Mouse (Mus musculus) ovary, adult 18-20 months (tissue): Measurements from ENCODE around the gene Mdh2.

ENCODE experiments used
- DNase-seq: peaks from one replicate; pipeline ENCODE4 v3.0.0; 2022; ENCODE audit warnings: low spot score, mixed read lengths

Gene Mdh2

DNA sequence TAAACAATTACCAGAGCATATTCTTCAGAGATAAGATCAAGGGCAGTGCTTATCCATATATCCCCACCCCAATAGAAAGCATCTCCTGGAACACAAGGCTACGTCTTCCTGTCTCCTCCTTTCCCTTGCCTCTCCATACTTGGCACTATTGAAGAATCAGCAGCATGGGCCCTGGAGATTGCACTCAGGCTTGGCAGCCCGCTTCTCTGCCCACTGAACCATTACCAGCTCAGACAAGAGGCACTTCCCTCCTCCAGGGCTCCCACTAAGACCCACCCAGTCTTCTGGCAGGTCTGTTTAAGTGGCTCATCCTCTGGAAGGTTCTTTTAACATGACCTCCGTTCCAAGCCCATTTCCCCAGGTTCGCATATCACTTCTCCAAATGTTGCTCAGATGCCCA lies 1.7 kb upstream of the Mdh2 start:
- DNase-seq: no peak

DNA sequence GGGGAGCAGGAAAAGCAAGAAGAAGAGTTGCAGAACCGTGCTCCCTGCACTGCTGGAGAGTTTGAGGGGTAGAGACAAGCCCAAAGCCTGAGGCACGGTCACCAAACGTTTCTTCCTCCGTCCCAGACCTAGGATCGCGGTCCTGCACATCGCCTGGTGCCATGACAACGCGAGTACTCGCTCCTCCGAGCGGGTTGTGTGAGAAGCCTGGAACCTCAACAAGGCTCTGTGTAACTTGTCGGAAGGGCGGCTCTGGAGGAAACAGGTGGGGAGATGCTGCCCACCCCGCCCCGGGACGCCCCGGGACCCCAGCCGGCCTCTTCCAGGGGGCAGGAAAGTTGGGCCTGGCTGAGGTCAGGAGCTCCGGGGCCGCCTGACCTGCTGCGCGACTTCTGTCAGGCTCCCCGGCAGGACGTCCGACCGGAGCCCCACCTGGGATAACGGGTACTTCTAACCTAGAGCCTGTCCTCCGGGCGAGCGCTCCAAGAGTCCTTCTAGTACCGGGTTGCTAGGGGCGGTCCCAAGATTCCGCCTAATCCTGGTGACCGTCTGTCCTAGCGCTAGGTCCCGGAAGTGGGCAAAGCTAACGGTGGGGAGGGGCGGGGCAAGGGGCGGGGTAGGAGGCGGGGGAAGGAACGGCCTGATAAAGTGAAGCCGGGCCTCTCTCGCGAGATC lies 347 bp upstream of the Mdh2 start, which contains the start of gene Styxl1:
Gene Styxl1 (minus strand): TSS at position 590 of the 675 bp plus-strand sequence.
- no peak for DNase-seq

DNA sequence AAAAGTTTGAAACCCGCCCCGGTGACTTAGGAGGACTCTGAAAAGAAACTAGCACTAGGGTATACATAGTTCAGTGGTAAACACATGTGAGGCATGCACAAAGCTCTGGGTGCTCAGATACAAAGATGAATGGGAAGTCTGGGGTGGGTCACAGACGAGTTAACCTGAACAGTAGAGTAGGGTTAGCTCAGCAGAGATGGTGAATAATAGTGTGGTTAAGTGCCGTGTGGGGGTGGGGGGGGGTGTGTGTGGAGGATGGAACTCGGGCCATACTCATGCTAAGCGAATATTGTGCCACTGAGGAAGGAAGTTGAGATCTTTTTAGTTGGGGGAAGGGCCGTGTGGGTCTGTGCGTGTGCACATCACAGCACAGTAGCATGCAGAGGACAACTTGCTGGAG lies 2.1 kb downstream of the Mdh2 start:
- DNase-seq: no peak

DNA sequence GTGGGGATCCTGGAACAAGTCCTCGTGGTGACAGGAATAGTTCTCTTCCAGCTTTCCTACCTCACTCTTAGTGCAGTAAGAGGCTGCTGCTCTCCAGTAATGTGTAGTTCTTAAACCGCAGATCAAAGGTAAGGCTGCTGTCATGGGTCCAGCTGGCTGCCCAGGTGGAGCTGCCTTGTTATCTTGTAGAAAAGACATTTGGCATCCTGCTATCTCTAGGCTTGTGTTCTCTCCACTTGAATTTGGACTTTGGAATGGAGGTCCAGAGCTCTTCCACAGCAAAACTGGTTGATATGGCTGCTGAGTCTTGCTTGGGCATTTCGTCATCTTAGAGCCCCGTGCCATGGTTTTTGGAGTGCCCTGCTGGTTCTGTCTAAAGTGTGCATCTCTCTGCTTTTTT lies 4.6 kb downstream of the Mdh2 start:
- DNase-seq: no peak

DNA sequence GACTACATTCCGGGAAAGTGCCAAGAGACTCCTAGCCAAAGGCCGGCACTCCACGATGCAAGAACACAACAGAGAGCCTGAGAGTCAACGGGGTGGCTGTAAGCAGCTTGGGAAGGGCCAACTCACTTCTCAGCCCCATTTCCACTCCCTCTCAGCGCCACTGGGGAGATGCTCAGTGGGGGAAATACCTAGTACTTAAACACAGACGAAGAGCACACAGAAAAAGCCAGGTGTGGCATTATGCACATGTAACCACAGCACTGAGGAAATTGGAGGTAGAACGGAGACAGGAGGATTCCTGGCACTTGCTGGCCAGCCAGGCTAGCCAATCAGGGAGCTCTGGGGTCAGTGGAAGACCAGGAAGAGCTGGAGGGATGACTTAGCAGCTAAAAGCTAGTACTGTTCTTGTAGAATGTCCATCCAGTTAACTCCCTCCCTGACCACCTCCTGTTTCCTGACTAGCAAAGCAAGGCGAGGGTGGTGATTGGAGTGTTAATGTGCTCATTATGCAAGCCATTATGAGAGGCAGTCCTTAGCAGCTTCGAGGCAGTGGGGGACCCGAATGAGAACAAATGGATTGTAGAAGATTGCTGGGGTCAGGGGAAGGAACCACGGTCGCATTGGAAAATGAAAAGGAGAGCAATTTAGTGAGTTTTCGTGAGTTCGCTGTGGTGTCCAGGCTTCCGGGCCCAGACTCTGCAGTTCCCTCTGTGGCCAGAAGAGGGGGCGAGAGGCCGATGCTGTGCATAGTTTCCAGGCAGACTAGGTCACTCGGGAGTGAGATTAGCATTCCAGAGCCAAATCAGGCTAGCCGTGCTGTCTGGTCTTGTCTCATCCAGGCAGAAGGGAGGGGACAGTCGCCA lies 15.9 kb downstream of the Mdh2 start:
- peak; percentile 56 for DNase-seq

DNA sequence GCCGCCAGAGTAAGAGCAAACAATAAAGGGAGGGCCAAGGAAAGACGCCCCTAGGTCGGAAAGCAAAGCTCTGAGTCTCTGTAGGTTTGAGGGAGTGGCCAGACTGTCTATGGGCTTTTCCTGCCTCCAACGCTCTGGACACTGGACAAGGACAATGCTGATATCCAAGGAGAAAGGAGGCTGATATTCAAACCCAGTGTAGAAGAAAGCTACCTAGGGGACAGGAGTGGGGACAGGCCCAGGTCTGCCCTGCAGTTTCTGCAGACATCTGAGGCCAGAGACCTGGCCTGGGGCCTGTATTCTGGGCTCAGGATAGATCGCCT lies 16.5 kb downstream of the Mdh2 start:
- no peak for DNase-seq

DNA sequence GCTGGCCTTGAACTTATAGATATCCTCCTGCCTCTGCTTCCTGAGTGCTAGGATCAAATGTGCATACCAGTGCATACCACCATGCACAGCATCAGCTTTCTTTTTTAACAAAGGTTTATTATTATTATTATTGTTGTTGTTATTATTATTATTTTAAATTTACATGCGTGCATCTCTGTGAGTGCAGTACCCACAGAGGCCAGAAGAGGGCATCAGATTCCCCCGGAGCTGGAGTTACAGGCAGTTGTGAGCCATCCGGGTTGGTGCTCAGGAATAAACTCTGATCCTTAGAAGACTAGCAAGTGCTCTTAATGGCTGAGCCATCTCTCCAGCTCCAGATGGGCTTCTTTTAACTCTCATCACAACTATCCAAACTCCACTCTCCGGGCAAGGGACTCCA lies 21.5 kb downstream of the Mdh2 start:
- no peak for DNase-seq

DNA sequence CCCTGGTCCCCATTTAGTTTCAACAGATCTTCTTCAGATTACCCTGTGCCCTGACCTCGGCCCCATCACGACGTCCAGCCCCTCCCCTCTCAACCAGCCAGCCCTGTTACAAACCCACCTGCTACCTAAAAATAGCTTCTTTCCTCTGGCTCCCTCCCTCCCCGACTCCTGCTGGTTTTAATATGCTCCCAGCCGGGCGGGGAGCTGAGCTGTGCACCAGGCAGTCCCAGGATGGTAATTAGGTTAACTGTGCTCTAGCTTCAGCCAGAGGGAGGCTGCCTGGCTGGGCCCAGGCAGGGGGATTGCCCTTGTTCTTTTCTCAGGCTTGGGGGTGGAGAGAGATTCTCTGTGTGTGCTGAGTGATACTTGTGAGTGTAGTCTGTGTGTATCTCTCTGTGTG lies 22.6 kb downstream of the Mdh2 start:
- DNase-seq: no peak

DNA sequence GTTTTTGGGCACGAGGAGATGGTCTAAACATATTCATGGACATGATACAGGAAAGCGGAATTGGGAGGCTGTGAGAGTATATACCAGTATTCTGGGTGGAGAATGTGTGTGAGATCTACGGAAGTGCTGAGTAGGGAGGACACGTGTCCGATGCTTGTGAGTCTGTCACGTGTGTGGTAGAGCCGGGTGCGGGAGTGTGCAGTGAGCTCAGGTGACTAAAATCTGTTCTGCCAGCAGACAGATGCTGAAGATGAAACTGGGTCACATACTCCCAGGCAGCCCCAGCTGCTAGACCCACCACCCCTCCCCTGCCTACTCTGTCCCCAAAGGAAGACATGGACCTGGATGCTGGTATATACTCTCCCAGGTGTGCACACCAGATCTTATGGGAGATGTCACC lies 24.4 kb downstream of the Mdh2 start:
- no peak for DNase-seq

DNA sequence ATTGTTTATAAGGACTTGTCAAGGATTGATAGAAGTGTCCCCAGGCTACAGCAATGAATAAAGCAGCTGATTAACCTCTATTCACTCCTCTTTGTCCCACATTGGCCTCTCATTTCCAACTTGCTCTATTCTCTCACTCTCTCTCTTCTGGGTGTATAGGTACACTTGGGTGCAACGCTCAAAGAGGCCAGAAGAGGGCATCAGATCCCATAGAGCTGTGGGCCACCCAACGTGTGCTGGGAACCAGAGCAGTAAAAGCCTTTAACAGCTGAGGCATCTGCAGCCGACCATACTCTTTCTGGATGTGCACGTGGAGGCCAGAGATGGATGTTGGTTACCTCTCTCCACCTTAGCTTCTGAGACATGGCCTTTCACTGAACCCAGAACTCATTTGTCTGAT lies 24.9 kb downstream of the Mdh2 start:
- DNase-seq: no peak

DNA sequence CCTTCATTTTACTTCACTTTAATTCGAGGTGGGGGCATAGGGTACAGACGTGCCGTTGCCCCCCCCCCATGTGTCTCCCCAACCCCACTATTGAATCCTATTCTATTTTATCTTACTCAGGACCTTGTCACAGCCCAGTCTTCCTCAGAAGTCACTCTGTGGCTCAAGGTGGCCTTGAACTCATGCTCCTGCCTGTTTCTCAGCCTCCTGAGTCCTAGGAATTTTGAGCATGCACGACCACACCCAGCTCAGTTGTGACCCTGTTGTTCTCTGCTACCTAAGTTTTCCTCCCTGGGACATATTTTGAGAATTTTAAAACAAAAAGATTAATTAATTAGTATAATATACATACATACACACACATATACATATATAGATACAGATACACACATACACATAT lies 25.4 kb downstream of the Mdh2 start:
- no peak for DNase-seq

DNA sequence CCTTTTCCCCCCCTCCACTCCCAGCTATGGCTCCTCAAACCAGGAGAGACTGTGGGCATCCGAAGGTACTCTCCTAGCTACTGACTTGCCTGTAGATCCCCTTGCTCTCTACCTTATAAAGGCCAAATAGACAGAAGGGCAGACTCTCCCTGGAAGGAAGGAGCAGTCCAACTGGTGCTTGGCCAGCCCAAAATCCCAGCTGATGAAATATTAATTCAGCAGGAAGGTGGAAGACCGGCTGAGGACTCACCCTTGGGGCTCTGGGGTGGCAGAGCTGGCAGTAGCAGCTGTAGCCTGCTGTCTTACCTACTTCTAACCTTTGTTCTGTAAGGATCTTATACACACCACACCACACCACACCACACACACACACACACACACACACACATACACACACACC lies 26.5 kb downstream of the Mdh2 start:
- DNase-seq: no peak

DNA sequence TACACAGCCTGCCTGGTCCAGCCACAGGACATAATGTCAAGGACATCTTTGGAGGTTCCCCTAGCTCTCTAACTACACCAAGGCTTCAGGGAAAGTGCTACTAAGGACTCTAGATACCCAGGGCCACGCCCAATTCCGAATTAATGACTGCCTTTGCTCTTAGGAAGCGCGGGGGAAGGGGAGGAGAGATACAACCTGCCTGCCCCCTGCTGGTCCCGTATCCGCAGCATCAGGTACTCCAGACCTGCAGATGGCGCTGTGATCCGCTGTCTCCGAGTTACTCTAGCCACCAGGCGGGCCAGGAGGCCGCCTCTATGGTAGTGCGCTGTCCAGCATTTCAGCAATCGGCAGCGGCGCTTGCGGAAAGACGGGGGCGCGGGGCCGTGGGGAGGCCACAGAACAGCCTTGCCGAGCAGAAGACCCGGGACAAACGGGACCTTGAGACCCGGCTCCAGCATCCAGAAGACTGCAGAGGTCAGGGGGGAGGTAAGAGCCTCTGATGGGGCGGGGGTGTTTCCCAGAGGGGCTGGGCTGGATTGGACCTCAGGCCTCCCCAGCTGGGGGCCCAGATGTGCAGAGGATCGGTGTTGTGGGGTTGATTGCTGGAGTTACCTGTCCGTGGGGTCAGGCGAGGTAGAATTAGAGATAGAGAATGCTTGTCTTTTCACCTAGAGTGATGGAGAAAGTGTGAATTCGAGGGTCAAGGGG lies 28.4 kb downstream of the Mdh2 start, which contains the start of gene Srrm3:
Gene Srrm3 (plus strand): TSS at position 336 of the 708 bp plus-strand sequence.
- peak; percentile 66 for DNase-seq

DNA sequence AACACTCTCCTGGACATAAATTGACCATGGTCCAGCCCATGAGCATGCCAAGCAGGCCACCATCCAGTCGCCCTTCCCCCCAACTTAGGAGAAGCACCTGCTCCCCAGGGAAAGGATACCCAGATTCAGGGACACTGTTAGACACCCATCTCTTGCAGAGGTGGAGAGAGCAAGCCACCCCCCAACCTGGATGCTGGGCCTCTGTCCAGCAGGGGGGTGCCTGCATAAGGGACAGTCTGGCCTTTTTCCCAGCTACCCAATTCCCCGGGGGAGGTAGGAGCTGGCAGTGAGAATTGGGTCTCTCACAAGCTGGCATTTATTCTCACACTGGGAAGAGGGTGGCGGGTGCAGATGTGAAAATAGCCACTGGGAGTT lies 29.0 kb downstream of the Mdh2 start:
- DNase-seq: no peak

DNA sequence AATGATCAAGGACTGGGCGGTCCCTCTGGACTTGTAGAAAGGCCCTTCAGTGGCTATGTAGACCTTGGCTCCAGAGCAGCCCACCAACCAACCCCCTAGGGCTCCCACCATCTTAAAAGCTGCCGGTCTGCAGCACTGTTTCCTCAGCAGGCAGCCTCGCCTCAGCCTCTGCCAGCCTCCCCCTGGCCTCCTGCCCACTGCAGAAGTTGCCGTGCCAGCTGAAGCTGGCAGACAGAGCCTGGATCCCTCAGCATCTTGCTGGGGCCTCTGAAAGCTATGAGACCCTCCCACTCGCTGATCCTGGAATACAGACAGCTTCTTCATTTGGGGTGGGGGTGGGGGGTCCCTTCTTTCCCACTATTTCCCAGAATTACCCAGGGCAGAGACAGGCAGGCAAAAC lies 34.7 kb downstream of the Mdh2 start:
- DNase-seq: no peak

DNA sequence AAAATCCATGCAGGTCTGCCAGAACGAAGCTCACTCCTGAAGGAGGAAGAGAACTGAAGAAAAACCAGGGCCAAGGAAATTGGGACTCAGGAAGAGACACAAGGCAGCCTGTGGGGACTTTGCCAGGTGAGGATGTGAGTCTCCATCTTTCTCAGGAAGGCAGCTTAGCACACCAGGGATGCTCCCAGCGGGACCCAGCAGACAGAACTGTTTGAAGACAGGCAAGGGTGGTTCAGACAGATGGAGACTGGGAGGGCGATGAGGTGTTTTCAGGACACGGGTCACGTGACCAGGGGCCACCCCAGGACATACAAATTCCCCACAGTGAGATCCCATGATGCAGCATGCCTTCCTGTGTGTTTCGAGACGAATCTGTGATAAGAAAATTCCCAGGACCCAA lies 40.2 kb downstream of the Mdh2 start:
- DNase-seq: no peak

DNA sequence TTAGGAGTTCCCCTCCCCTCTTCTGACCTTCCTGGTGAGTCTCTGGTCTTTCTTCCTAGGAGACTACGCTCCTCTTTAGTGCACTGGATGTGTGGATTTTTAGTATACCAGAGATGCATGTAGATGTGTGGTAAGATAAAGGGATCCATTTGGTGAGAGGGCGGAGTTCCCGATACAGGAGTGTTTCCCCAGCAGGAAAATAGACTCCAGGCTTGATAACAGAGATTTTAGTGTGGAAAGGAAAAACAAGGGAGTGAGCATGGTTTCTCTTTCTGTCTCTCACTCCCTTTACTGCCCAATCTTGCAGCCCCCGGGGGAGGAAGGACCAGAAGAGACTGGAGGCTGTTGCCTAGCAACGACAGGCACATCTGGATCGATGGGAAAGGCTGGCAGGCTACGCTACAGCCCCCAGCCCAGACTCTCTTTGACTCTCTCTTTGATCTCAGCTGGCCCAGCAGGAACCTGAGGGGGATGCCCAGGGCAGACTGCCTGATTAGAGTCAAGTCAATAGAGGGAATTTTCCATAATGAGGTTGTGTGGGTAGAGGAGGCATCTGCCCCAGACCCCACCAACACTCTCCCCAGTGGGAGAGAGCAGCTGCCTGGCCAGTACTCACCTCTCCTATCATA lies 44.1 kb downstream of the Mdh2 start:
- no peak for DNase-seq

DNA sequence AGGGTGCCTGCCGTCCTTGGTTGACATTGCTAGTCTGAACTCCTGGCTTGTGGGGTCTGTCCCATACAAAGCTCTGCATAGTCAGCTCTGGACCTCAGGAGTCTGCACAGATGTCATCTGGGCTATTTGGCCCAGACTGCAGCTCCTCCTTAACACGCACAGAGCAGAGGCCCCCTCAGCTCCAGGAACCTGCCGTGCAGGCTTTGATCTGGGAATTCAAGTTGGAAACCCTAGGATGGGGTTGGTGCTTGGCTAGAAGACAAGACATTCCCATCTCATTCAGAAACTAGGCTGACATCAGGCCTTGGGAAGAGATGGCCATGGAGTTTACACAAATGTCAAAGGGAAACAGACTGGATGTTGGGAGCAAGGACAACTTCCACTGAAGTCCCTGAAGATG lies 46.2 kb downstream of the Mdh2 start:
- DNase-seq: no peak

DNA sequence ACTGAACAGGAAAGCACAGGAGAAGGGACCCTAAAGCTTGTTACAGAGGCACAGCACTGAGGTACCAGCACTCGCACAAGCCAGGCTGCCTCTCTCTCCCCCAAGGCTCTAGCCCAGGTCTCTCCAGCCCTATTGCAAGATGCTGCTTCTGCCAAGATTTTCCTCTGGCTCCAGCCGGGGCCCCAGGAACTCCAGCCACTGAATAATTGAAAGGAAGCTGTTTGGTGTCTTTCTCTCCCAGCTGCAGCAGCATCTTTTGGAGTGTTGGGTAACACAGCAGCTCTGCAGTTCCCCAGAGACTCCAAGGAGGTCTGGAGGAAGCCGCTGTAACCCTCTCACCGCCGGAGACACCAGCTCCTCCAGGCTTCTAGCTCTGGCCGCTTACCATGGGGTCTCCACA lies 47.9 kb downstream of the Mdh2 start:
- DNase-seq: no peak

DNA sequence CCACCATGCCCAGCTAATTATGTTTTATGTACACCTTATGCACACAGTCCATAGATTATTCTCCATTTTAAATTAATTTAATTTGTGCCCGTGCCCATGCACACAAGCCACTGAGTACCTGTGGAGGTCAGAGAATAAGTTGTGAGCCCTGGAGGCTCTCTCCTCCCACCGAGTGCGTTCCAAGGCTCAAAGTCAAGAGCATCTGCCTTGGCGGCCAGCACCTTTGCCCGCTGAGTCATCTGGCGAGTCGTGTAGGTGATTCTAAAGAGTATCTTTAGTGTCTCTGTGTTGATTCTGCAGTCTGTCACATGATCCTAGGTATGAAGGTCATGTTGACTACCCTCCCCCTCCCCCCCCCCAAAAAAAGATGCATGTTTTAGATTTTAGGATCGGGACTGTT lies 51.1 kb downstream of the Mdh2 start:
- DNase-seq: no peak

DNA sequence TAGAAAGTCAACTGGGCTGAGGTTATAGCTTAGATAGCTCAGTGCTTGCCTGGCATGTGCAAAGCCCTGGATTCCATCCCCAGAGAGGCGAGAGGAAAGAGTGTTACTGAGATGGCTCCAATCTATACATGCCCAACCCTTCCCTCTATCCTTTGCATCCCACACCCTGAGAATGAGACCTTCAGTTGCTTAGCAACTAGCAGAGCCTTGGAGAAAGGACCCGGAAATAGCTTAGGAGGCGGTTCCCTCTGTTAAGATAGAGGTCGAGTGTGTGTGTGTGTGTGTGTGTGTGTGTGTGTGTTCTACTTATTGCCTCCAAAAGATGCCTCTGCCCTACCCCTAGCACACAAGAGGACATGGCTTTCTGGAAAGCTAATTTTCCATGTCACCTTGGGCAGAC lies 54.4 kb downstream of the Mdh2 start:
- no peak for DNase-seq

DNA sequence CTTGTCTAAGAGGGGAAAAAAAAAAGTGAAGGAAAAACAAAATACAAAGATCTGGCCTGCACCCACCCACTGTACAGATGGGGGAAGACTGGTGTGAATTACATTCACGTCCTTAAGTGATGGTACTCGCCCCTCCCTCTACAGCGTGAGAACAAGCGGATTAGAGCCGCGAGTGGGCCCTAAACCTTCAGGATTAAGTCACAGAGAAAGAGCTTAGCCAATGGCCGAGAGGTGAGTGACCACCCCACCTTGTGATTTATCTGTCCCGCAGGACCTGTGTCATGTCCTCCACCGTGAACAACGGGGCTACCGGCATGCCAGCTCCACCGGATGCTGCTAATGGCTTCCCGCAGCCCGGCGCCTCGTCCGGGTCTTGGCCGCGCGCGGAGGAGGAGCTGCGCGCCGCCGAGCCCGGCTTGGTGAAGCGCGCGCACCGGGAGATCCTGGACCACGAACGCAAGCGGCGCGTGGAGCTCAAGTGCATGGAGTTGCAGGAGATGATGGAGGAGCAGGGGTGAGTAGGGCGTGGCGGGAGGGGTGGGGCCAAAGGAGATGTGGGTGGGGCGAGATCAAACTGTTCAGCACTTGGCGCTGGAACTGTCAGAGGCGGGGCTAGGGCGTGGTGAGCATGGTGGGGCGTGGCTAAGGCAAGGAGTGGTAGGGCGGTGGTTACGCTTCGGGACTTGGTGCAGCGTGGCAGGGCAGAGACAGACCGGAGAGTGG lies 56.6 kb downstream of the Mdh2 start:
- peak; percentile 64 for DNase-seq
